Mouse (Mus musculus) kidney, embryonic 14.5 days (tissue): ENCODE measurements around the gene Anks1b. TPM values are rescaled to one million over a fixed set of nuclear protein-coding genes. Genes with fewer than 3 reads are reported as not detected.

Experiments
- ATAC-seq: fragments of 200-750 bp; cut with Nextera tagmentation; 2 replicates; pipeline ENCODE4 v1.8.0; 2017; ENCODE audit warnings: moderate number of reproducible peaks, mild to moderate bottlenecking, moderate TSS enrichment, moderate library complexity; ENCODE audit not compliant: low FRiP score, low TSS enrichment
- H3K27ac ChIP-seq: fragments of 300-500 bp; sonication (generic); 2 replicates; pipeline ENCODE4 v1.5.1; 2014; ENCODE audit warnings: low read depth, mild to moderate bottlenecking, low read length, moderate library complexity, mixed read lengths
- H3K27me3 ChIP-seq: fragments of 300-500 bp; sonication (generic); 2 replicates; pipeline ENCODE4 v1.6.1; 2014; ENCODE audit warnings: mild to moderate bottlenecking, low read length; ENCODE audit not compliant: control insufficient read depth, insufficient read depth
- H3K36me3 ChIP-seq: fragments of 300-500 bp; sonication (generic); 2 replicates; pipeline ENCODE4 v1.6.1; 2014; ENCODE audit warnings: low read length, mixed read lengths; ENCODE audit not compliant: control insufficient read depth, insufficient read depth
- H3K4me1 ChIP-seq: fragments of 300-500 bp; sonication (generic); 2 replicates; pipeline ENCODE4 v1.6.1; 2014; ENCODE audit warnings: low read length, mixed read lengths; ENCODE audit not compliant: control insufficient read depth, insufficient read depth
- H3K4me2 ChIP-seq: fragments of 300-500 bp; sonication (generic); replicated peaks from 2 replicates; pipeline ENCODE4 v1.6.1; 2014; ENCODE audit warnings: low read depth, mild to moderate bottlenecking, low read length
- H3K4me3 ChIP-seq: fragments of 300-500 bp; sonication (generic); 2 replicates; pipeline ENCODE4 v1.5.1; 2014; ENCODE audit warnings: mild to moderate bottlenecking, low read length
- H3K9ac ChIP-seq: fragments of 300-500 bp; sonication (generic); 2 replicates; pipeline ENCODE4 v1.6.1; 2014; ENCODE audit warnings: low read depth, mild to moderate bottlenecking, low read length, moderate library complexity
- H3K9me3 ChIP-seq: fragments of 300-500 bp; sonication (generic); 2 replicates; pipeline ENCODE4 v1.6.1; 2016; ENCODE audit warnings: low read length; ENCODE audit not compliant: control insufficient read depth
- WGBS: fragments of 180-500 bp; shearing (Covaris S2); extraction: QIAGEN DNeasy Blood & Tissue Kit; methylation state at CpG from one replicate; pipeline ENCODE4 v1.1.7; 2014; 5-methylcytosine and 5-hydroxymethylcytosine counted together
- polyA plus RNA-seq: library from polyadenylated mRNA; unstranded; fragments of >200 nt; fragmentation: Nextera tagmentation; extraction: Ambion mirVana; gene quantifications from 2 replicates; pipeline ENCODE4 v1.2.1, GENCODE M21; 2014

Gene Anks1b
- polyA plus RNA-seq, 1 experiment from 2014 or later, result 4.4 TPM

DNA sequence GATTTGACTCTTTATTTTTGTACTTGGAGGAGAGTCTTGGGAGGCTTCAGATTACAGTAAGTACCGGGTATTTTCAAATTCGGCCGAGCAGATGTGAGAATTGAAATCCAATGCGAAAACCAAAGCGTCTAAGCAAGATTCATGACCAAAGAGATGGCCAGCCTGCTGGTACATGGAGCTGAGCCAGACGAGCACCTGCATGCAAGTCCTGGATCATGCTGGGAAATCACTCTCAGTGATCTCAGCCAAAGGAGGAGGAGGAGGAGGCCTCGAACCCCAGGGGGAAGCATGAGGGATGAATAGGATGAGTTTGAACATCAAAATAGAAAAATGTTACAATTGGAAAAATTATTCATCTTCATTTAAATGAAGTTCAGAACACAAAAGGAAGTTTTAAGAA, 1087.1 kb downstream of the Anks1b start:
- no peaks in the 10 kb centered on the region for H3K9me3 ChIP-seq
- H3K4me2 ChIP-seq, result no peak overlapping the region
- no peak overlapping the region for H3K27ac ChIP-seq
- H3K36me3 ChIP-seq, result no peaks in the 10 kb centered on the region
- ATAC-seq, result no peak
- no peak overlapping the region for H3K4me3 ChIP-seq
- no peak overlapping the region for H3K9ac ChIP-seq
- H3K27me3 ChIP-seq, result no peaks in the 10 kb centered on the region
- no peaks in the 10 kb centered on the region for H3K4me1 ChIP-seq
- 74% methylated on average over 7 of the region's 7 CpGs for WGBS

DNA sequence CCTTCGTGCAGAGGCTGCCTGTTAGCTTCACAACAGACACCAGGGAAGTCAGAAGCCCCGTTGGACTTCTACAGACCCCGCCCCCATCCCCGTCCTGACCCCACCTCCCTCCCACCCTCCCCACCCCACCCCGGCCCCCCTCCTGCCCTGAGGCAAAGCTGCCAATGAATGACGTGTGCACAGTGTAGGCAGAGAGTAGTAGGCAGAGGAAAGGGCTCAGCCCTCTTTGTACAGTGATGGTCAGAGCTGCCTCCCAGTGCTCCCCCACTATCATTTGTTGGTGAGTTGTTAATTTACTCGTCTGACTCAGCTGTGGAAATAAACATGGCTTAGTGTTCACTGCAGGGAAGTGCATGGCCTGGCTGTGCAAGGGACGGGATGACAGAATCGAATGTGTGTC, 1091.2 kb downstream of the Anks1b start:
- Histone ChIP-seq H3K4me1 (0 out of 2 replicates have a peak, but pooled peaks cover 3% of the 10 kb centered on the region), H3K4me3 (no peak overlapping the region), H3K27ac (no peak overlapping the region), H3K9ac (no peak overlapping the region), H3K36me3 (no peaks in the 10 kb centered on the region), H3K27me3 (peaks cover 26% of the 10 kb centered on the region), H3K9me3 (no peaks in the 10 kb centered on the region), H3K4me2 (no peak overlapping the region)
- peak; percentile 46; the same call in 1 of the 2 replicates for ATAC-seq
- 29% methylated on average over 9 of the region's 9 CpGs for WGBS

DNA sequence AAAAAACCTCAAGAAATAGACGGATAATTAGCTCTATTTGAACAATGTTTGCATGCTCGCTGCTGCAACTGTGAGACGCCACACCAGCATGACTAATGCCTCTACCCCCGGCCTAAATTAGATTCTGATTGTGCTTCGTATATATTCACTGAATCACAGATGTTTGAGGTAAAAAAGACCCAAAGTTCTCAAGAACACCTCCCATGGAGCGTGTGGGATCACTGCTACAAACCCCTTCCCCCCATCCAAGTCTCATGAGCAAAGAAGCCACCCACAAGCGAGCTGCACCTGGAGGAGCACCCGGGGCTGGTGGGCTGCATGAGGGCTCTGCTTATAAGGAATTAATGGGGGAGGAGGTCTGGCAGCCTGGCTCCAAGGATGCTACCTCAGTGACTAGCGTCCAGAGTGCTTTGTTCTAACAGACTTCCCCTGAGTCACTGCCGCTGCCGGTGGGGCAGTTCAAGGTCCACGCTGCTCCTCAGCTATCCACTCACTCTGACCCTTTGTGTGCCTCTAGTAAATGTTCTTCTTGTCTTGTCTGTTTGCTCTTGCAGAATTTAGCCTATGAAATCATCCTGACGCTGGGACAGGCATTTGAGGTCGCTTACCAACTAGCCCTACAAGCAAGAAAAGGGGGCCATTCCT, 1092.5 kb downstream of the Anks1b start:
- H3K36me3 ChIP-seq, result no peaks in the 10 kb centered on the region
- no peak for ATAC-seq
- peaks cover 9% of the 10 kb centered on the region; the same call in 1 of the 2 replicates for H3K4me1 ChIP-seq
- H3K4me3 ChIP-seq, result no peak overlapping the region
- no peak overlapping the region for H3K4me2 ChIP-seq
- H3K9me3 ChIP-seq, result no peaks in the 10 kb centered on the region
- WGBS, result 65% methylated on average over 14 of the region's 14 CpGs
- H3K9ac ChIP-seq, result no peak overlapping the region
- H3K27me3 ChIP-seq, result peaks cover 34% of the 10 kb centered on the region
- no peak overlapping the region for H3K27ac ChIP-seq

DNA sequence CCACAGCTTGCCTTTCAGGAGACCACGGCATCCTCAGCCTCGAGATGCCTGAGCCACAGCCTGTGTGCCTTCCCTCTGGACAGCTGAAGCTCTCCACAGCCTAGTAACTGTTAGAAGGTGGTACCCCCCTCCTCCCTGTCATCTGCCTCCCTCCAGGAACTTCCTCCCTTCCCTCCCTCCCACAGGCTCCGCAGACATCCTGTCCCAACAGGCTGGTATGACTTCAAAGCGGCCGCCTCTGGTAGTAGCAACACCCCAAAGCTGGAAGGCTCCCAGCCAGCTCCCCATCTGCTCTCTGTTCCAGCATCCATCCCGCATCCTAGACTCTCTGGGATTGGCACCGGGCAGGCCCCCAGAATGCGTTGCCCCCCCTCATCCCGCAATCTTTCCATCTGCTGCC, 1093.5 kb downstream of the Anks1b start:
- WGBS, result 8% methylated on average over 9 of the region's 9 CpGs

DNA sequence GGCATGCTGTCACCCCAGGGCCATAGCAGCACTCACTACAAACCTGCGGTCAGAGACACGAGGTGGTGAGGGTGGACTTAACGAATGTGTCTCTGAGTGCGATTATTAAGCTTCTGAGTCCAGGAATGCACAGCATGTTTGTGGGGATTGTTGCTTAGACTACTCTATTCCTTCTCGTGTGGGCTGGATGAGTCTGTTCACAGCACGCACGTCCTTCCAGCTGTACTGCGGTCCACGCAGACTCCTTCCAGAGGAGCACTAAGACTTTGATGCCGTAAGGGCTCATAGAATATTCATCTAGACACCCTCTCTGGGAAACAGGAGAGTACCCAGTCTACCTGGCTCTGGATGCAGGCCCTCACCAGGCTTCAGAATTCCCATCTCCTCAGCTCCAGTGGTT, 1094.9 kb downstream of the Anks1b start:
- H3K9ac ChIP-seq, result no peak overlapping the region
- WGBS, result 90% methylated on average over 10 of the region's 10 CpGs
- no peak for ATAC-seq
- peaks cover 9% of the 10 kb centered on the region; the same call in 1 of the 2 replicates for H3K4me1 ChIP-seq
- H3K9me3 ChIP-seq, result no peaks in the 10 kb centered on the region
- no peaks in the 10 kb centered on the region for H3K36me3 ChIP-seq
- no peak overlapping the region for H3K27ac ChIP-seq
- no peak overlapping the region for H3K4me3 ChIP-seq
- H3K27me3 ChIP-seq, result peaks cover 34% of the 10 kb centered on the region
- no peak overlapping the region for H3K4me2 ChIP-seq

More for the DNA sequence above, 1093.5 kb downstream of the Anks1b start:
- ATAC-seq, result no peak
- Histone ChIP-seq H3K36me3 (no peaks in the 10 kb centered on the region), H3K4me1 (peaks cover 9% of the 10 kb centered on the region; the same call in 1 of the 2 replicates), H3K4me2 (no peak overlapping the region), H3K27ac (no peak overlapping the region), H3K9me3 (no peaks in the 10 kb centered on the region), H3K27me3 (peaks cover 34% of the 10 kb centered on the region), H3K9ac (no peak overlapping the region), H3K4me3 (no peak overlapping the region)

DNA sequence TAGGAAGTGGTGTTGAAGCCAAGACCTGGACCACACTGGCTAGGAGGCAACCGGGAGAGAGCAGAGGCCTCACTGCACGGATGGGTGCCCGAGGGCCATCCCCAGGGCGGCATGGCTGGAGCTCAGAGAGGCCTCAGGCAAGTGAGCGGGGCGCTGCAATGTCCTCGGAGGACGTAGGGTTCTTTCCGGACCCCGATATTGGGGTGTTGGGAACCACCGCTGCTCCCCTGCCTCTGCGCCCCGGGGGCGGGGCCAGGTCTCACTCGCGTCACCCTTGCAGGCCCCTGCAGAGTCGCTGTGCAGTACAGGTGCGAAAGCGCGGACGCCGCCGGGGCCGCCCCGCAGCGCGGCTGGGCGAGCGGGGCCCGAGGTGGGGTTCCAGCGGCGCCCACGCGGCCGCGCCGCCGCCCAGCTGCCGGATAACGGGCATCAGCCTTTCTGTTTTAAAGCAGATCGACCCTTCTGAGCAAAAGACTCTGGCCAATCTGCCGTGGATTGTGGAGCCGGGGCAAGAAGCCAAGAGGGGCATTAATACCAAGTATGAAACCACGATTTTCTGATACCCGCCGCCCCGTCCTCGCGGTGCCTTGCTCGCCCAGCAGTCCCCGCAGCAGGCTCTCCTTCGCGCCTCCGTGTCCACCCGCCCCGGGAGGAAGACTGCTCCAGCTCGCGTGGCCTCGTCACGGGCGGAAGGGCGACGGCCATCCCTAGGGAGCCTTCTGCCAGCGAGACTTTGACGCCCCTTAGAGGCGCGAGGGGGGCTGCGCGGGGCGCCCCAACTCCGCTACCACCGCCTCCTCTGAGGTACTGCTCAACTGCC, 1096.3 kb downstream of the Anks1b start:
- H3K4me1 ChIP-seq, result peaks cover 9% of the 10 kb centered on the region; the same call in 1 of the 2 replicates
- 2% methylated on average over 72 of the region's 72 CpGs for WGBS
- peak; percentile 78 for ATAC-seq
- H3K4me3 ChIP-seq, result peak overlapping the region; percentile 47
- H3K27me3 ChIP-seq, result peaks cover 34% of the 10 kb centered on the region
- no peak overlapping the region for H3K27ac ChIP-seq
- H3K9ac ChIP-seq, result peak overlapping the region; percentile 55
- no peaks in the 10 kb centered on the region for H3K9me3 ChIP-seq
- H3K36me3 ChIP-seq, result no peaks in the 10 kb centered on the region
- peak overlapping the region; percentile 93 for H3K4me2 ChIP-seq

DNA sequence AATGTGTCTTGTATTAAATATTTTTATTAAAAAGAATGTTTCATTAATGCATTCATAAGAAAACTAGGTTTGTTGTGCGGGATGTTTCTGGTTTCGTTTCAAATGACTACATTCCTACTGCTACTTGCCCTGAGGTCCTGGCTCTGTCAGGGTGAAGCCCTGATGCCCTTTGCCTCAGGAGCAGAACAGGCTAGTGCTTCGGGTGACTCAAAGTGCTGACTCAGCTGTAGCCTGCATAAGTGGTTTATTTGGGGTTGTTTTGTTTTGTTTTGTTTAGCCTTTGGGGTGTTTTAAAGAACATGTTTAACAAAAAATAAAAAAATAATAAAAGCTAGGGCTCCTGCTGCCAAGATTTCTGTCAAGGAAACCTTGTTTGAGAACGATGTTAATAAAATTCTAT, 1097.3 kb downstream of the Anks1b start:
- H3K4me1 ChIP-seq, result peaks cover 9% of the 10 kb centered on the region; the same call in 1 of the 2 replicates
- no peak for ATAC-seq
- H3K27ac ChIP-seq, result no peak overlapping the region
- H3K9ac ChIP-seq, result no peak overlapping the region
- 36% methylated on average over 4 of the region's 4 CpGs for WGBS
- no peak overlapping the region for H3K4me3 ChIP-seq
- no peaks in the 10 kb centered on the region for H3K9me3 ChIP-seq
- H3K36me3 ChIP-seq, result no peaks in the 10 kb centered on the region
- peaks cover 34% of the 10 kb centered on the region for H3K27me3 ChIP-seq
- H3K4me2 ChIP-seq, result no peak overlapping the region

DNA sequence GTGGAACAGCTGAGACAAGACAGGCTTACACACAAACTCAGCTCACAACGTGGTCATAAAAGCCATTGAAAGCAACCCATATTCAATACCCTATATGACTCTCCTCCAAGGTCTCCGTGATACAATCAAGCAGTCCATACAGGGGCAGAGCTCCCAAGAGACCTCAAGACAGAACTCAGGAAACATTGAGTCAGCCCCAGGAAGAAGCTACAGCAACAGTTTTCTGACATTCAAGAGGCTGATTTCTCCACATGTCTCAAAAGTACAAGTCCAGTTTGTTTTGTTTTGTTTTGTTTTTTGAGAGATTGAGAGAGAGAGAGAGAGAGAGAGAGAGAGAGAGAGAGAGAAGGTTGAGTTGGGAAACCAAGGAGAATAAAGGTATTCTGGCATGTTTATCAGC, 1100.8 kb downstream of the Anks1b start:
- no peak overlapping the region for H3K9ac ChIP-seq
- H3K4me2 ChIP-seq, result no peak overlapping the region
- H3K4me1 ChIP-seq, result peaks cover 9% of the 10 kb centered on the region; the same call in 1 of the 2 replicates
- H3K9me3 ChIP-seq, result no peaks in the 10 kb centered on the region
- peaks cover 12% of the 10 kb centered on the region for H3K27me3 ChIP-seq
- H3K36me3 ChIP-seq, result no peaks in the 10 kb centered on the region
- no peak overlapping the region for H3K4me3 ChIP-seq
- H3K27ac ChIP-seq, result no peak overlapping the region
- ATAC-seq, result no peak
- WGBS, result 65% methylated on average over 2 of the region's 2 CpGs

DNA sequence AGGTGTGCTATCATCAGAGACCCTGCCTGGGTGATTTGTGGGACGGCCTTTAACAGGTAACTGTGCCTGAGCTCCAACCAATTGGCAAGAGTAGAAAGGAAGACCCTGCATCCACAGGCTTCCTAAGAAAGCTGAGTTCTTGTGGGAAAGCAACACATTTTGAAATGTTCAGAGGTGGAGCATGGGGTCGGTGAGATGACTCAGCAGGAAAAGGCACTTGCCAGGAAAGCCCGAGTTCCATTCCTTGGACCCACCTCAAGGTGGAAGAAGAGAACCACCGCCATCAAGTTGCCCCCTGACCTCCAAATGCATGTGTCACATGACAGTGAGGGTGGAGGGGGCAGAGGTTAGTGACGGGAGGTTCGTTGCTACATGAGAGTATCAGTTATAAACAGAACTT, 1101.2 kb downstream of the Anks1b start:
- peaks cover 8% of the 10 kb centered on the region for H3K27me3 ChIP-seq
- H3K9me3 ChIP-seq, result no peaks in the 10 kb centered on the region
- 75% methylated on average over 6 of the region's 6 CpGs for WGBS
- H3K4me1 ChIP-seq, result peaks cover 6% of the 10 kb centered on the region; the same call in 1 of the 2 replicates
- no peak overlapping the region for H3K4me3 ChIP-seq
- ATAC-seq, result no peak
- H3K36me3 ChIP-seq, result no peaks in the 10 kb centered on the region
- H3K9ac ChIP-seq, result no peak overlapping the region
- no peak overlapping the region for H3K4me2 ChIP-seq
- no peak overlapping the region for H3K27ac ChIP-seq
